Mouse (Mus musculus): ENCODE results near the gene Olfr108. TPM values are rescaled to one million over a fixed set of nuclear protein-coding genes. Genes with fewer than 3 reads are reported as not detected.

Olfr108 gene
- not detected for total RNA-seq (2021)

- DNase-seq = no peak
- intact Hi-C loops (cut with DNase I) = no loop called here
These were observed at the start of gene Olfr108 for GRCm38 (mm10) chr17:37445180-37445579. Olfr108 (plus strand) TSS chr17:37445480.

- no peak for DNase-seq
- intact Hi-C loops (cut with DNase I) = no loop called here
These were observed 46.4 kb upstream of the Olfr108 start, which contains the start of gene Olfr107 for GRCm38 (mm10) chr17:37398926-37399325. Olfr107 (plus strand) TSS chr17:37399226.

GRCm38 (mm10) chr17:37413380-37413779 lies 31.9 kb upstream of the Olfr108 start:
- DNase-seq = no peak
- intact Hi-C loops (cut with DNase I) = no loop called here

- intact Hi-C loops (cut with DNase I) = no loop called here
These were observed 13.3 kb downstream of the Olfr108 start, which contains the start of gene Olfr109 for GRCm38 (mm10) chr17:37458616-37459015. Olfr109 (plus strand) TSS chr17:37458916.

GRCm38 (mm10) chr17:37483452-37483851 lies 38.2 kb downstream of the Olfr108 start, which contains the start of gene H2-M2:
H2-M2 (minus strand) TSS chr17:37483552.
- intact Hi-C loops (cut with DNase I) = no loop called here
- no peak for DNase-seq

More at GRCm38 (mm10) chr17:37458616-37459015, 13.3 kb downstream of the Olfr108 start, which contains the start of gene Olfr109:
- no peak for DNase-seq

GRCm38 (mm10) chr17:37491930-37492518 lies 46.7 kb downstream of the Olfr108 start, which contains the start of gene Olfr110:
Olfr110 (plus strand) TSS chr17:37492468.
- intact Hi-C loops (cut with DNase I) = no loop called here
- no peak for DNase-seq

Other genes with a start within 250 kb of the Olfr108 start
- not detected for gene Olfr94, start 244.5 kb upstream of the Olfr108 start, total RNA-seq (2021)
- gene Olfr95, start 232.4 kb upstream of the Olfr108 start, total RNA-seq (2021) = not detected
- gene Olfr96, start 225.3 kb upstream of the Olfr108 start, total RNA-seq (2021) = not detected
- gene Olfr97, start 208.2 kb upstream of the Olfr108 start, total RNA-seq (2021) = not detected
- gene Olfr98, start 181.7 kb upstream of the Olfr108 start, total RNA-seq (2021) = not detected
- 1 to 10 TPM; 2.8 to 3.7 TPM for gene H2-M3, start 175.3 kb upstream of the Olfr108 start, total RNA-seq (2021)
- not detected for gene Olfr99, start 162.0 kb upstream of the Olfr108 start, total RNA-seq (2021)
- not detected for gene Olfr101, start 141.2 kb upstream of the Olfr108 start, total RNA-seq (2021)
- gene Olfr102, start 128.4 kb upstream of the Olfr108 start, total RNA-seq (2021) = not detected
- gene Olfr103, start 105.8 kb upstream of the Olfr108 start, total RNA-seq (2021) = not detected
- not detected for gene Olfr104-ps, start 85.9 kb upstream of the Olfr108 start, total RNA-seq (2021)
- gene Olfr105-ps, start 66.4 kb upstream of the Olfr108 start, total RNA-seq (2021) = not detected
- not detected for gene Olfr106-ps, start 55.1 kb upstream of the Olfr108 start, total RNA-seq (2021)
- gene Olfr107, start 46.3 kb upstream of the Olfr108 start, total RNA-seq (2021) = not detected
- not detected for gene Olfr109, start 13.4 kb downstream of the Olfr108 start, total RNA-seq (2021)
- gene H2-M2, start 38.1 kb downstream of the Olfr108 start, total RNA-seq (2021) = not detected
- not detected for gene Olfr110, start 47.0 kb downstream of the Olfr108 start, total RNA-seq (2021)
- not detected for gene Olfr111, start 62.5 kb downstream of the Olfr108 start, total RNA-seq (2021)
- not detected for gene Olfr112, start 124.0 kb downstream of the Olfr108 start, total RNA-seq (2021)
- gene Olfr113, start 132.2 kb downstream of the Olfr108 start, total RNA-seq (2021) = not detected
- not detected for gene Olfr114, start 147.3 kb downstream of the Olfr108 start, total RNA-seq (2021)
- gene Olfr115, start 181.6 kb downstream of the Olfr108 start, total RNA-seq (2021) = not detected
- not detected for gene Olfr116, start 181.7 kb downstream of the Olfr108 start, total RNA-seq (2021)
- gene Olfr117, start 218.3 kb downstream of the Olfr108 start, total RNA-seq (2021) = not detected
- not detected for gene Olfr118, start 221.5 kb downstream of the Olfr108 start, total RNA-seq (2021)

Measured in heart, postnatal 36 days (tissue).